Mouse (Mus musculus): ENCODE measurements at regions not wholly inside any gene's neighbourhood (a gene's known extent, or its start where the extent isn't known, plus 50 kb on each side); places are given as distances from the start of the nearest gene placed in this dataset.

GRCm38 (mm10) chr3:39360278-39360677 lies 473.5 kb downstream of the Fat4 start:
- ATAC-seq (replicated peaks; ENCODE audit: poor library complexity, severe bottlenecking), result no peak

GRCm38 (mm10) chr3:39370926-39371325 lies 484.2 kb downstream of the Fat4 start:
- no peak for ATAC-seq (replicated peaks; ENCODE audit: poor library complexity, severe bottlenecking)

- ATAC-seq (replicated peaks; ENCODE audit: poor library complexity, severe bottlenecking), result no peak
Observed at GRCm38 (mm10) chr3:39372426-39372950, 485.7 kb downstream of the Fat4 start.

GRCm38 (mm10) chr3:39375465-39375864 lies 488.7 kb downstream of the Fat4 start:
- ATAC-seq (replicated peaks; ENCODE audit: poor library complexity, severe bottlenecking), result no peak

GRCm38 (mm10) chr3:39388491-39388890 lies 501.8 kb downstream of the Fat4 start:
- no peak for ATAC-seq (replicated peaks; ENCODE audit: poor library complexity, severe bottlenecking)

GRCm38 (mm10) chr3:39390442-39390841 lies 503.7 kb downstream of the Fat4 start:
- no peak for ATAC-seq (replicated peaks; ENCODE audit: poor library complexity, severe bottlenecking)

GRCm38 (mm10) chr3:39392053-39392452 lies 505.3 kb downstream of the Fat4 start:
- no peak for ATAC-seq (replicated peaks; ENCODE audit: poor library complexity, severe bottlenecking)

GRCm38 (mm10) chr3:39396672-39397071 lies 509.9 kb downstream of the Fat4 start:
- ATAC-seq (replicated peaks; ENCODE audit: poor library complexity, severe bottlenecking), result no peak

- ATAC-seq (replicated peaks; ENCODE audit: poor library complexity, severe bottlenecking), result no peak
Observed at GRCm38 (mm10) chr3:39397255-39397654, 510.5 kb downstream of the Fat4 start.

GRCm38 (mm10) chr3:39397677-39398076 lies 510.9 kb downstream of the Fat4 start:
- no peak for ATAC-seq (replicated peaks; ENCODE audit: poor library complexity, severe bottlenecking)

- no peak for ATAC-seq (replicated peaks; ENCODE audit: poor library complexity, severe bottlenecking)
Observed at GRCm38 (mm10) chr3:39424778-39425642, 538.3 kb downstream of the Fat4 start.

- ATAC-seq (replicated peaks; ENCODE audit: poor library complexity, severe bottlenecking), result no peak
Observed at GRCm38 (mm10) chr3:39425643-39426016, 538.9 kb downstream of the Fat4 start.

GRCm38 (mm10) chr3:39443328-39443727 lies 556.6 kb downstream of the Fat4 start:
- ATAC-seq (replicated peaks; ENCODE audit: poor library complexity, severe bottlenecking), result no peak

GRCm38 (mm10) chr3:39455650-39456049 lies 568.9 kb downstream of the Fat4 start:
- ATAC-seq (replicated peaks; ENCODE audit: poor library complexity, severe bottlenecking), result no peak

- ATAC-seq (replicated peaks; ENCODE audit: poor library complexity, severe bottlenecking), result no peak
Observed at GRCm38 (mm10) chr3:39460183-39460888, 573.6 kb downstream of the Fat4 start.

GRCm38 (mm10) chr3:39461561-39461960 lies 574.8 kb downstream of the Fat4 start:
- ATAC-seq (replicated peaks; ENCODE audit: poor library complexity, severe bottlenecking), result no peak

GRCm38 (mm10) chr3:39465811-39466210 lies 579.1 kb downstream of the Fat4 start:
- ATAC-seq (replicated peaks; ENCODE audit: poor library complexity, severe bottlenecking), result no peak

GRCm38 (mm10) chr3:39489392-39489791 lies 602.7 kb downstream of the Fat4 start:
- no peak for ATAC-seq (replicated peaks; ENCODE audit: poor library complexity, severe bottlenecking)

- ATAC-seq (replicated peaks; ENCODE audit: poor library complexity, severe bottlenecking), result no peak
Observed at GRCm38 (mm10) chr3:39494363-39494762, 607.6 kb downstream of the Fat4 start.

- ATAC-seq (replicated peaks; ENCODE audit: poor library complexity, severe bottlenecking), result no peak
Observed at GRCm38 (mm10) chr3:39528087-39528486, 641.3 kb downstream of the Fat4 start.

GRCm38 (mm10) chr3:39537515-39537914 lies 650.8 kb downstream of the Fat4 start:
- ATAC-seq (replicated peaks; ENCODE audit: poor library complexity, severe bottlenecking), result no peak

All from granulocyte monocyte progenitor cell, adult 5-6 weeks (primary cell).